Mouse (Mus musculus): ENCODE measurements at regions not wholly inside any gene's neighbourhood (a gene's known extent, or its start where the extent isn't known, plus 50 kb on each side); places are given as distances from the start of the nearest gene placed in this dataset.

DNA sequence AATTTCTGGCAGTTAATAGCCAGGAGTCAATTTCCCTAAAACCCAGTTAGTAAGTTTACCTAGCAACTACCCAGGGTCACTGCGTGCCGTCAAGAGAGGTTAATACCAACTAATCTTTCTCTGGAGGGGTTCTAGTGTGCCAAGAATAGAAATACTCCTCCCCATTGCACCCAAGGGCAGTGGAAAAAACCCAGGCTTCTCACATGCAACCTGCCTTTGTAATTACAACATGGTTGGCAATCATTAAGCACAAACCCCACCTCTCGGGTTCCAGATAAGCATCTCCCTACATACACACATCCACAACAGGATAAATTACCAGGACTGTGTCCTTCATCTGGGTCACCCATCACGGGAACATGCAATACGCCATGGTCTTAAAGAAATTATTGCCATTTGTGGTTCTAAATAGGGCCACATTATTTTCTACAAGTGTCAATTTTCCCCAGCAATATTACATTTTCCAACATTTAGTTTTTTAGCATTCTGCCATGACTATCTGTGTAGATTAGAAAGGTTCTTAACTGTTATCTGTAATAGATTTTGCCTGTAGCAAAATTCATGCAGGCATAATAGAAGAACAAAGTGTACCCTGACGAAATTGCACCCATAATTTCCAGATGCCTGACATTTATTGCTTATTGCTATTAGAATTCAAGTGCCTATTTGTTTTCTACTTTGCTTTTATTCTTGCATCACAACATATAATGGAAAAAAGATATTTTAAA, 336.3 kb downstream of the Tox3 start:
- TF ChIP-seq CTCF (IDR thresholded peaks at IDR 0.05; ENCODE audit: borderline replicate concordance, extremely low read depth, insufficient read depth, insufficient read length) (no peak), POLR2A (IDR thresholded peaks at IDR 0.05; ENCODE audit: borderline replicate concordance, extremely low read depth, insufficient read depth, insufficient read length, poor library complexity, severe bottlenecking) (no peak)
